Mouse (Mus musculus) hindbrain, embryonic 16.5 days (tissue): ENCODE data around the gene Dnaic2. TPM values are rescaled to one million over a fixed set of nuclear protein-coding genes. Genes with fewer than 3 reads are reported as not detected.
A peak's percentile ranks its signal among the peaks of the same experiment; 100 is the strongest.

Experiments used
- ATAC-seq: fragments of 200-750 bp; cut with Nextera tagmentation; 2 replicates; pipeline ENCODE4 v1.8.0; 2017; ENCODE audit warnings: moderate TSS enrichment, moderate library complexity
- H3K27ac ChIP-seq: fragments of 300-500 bp; sonication (generic); 2 replicates; pipeline ENCODE4 v1.5.1; 2014; ENCODE audit warnings: low read depth, mild to moderate bottlenecking, control low read depth, low read length, moderate library complexity
- H3K27me3 ChIP-seq: fragments of 300-500 bp; sonication (generic); replicated peaks from 2 replicates; pipeline ENCODE4 v1.6.1; 2014; ENCODE audit warnings: low read length; ENCODE audit not compliant: control insufficient read depth, insufficient read depth
- H3K36me3 ChIP-seq: fragments of 300-500 bp; sonication (generic); 2 replicates; pipeline ENCODE4 v1.6.1; 2014; ENCODE audit warnings: mild to moderate bottlenecking, low read length, moderate library complexity, mixed read lengths; ENCODE audit not compliant: control insufficient read depth, insufficient read depth
- H3K4me1 ChIP-seq: fragments of 300-500 bp; sonication (generic); 2 replicates; pipeline ENCODE4 v1.6.1; 2014; ENCODE audit warnings: low read depth, low read length; ENCODE audit not compliant: control insufficient read depth, insufficient read depth
- H3K4me2 ChIP-seq: fragments of 300-500 bp; sonication (generic); 2 replicates; pipeline ENCODE4 v1.6.1; 2014; ENCODE audit warnings: mild to moderate bottlenecking, low read length, control low read depth, moderate library complexity
- H3K4me3 ChIP-seq: fragments of 300-500 bp; sonication (generic); 2 replicates; pipeline ENCODE4 v1.5.1; 2014; ENCODE audit warnings: mild to moderate bottlenecking, low read length, control low read depth, moderate library complexity
- H3K9ac ChIP-seq: fragments of 300-500 bp; sonication (generic); 2 replicates; pipeline ENCODE4 v1.6.1; 2014; ENCODE audit warnings: low read depth, mild to moderate bottlenecking, control low read depth, low read length, moderate library complexity
- H3K9me3 ChIP-seq: fragments of 300-500 bp; sonication (generic); 2 replicates; pipeline ENCODE4 v1.6.1; 2014; ENCODE audit warnings: mild to moderate bottlenecking, low read length, moderate library complexity; ENCODE audit not compliant: control insufficient read depth
- WGBS: fragments of 180-500 bp; shearing (Covaris S2); extraction: QIAGEN DNeasy Blood & Tissue Kit; methylation state at CpG from one replicate; pipeline ENCODE4 v1.1.7; 2014; 5-methylcytosine and 5-hydroxymethylcytosine counted together
- polyA plus RNA-seq: library from polyadenylated mRNA; unstranded; fragments of >200 nt; fragmentation: Nextera tagmentation; extraction: Ambion mirVana; gene quantifications from 2 replicates; pipeline ENCODE4 v1.2.1, GENCODE M21; 2015

The Dnaic2 gene
- polyA plus RNA-seq, 1 experiment from 2014 or later = 2.5 TPM

DNA sequence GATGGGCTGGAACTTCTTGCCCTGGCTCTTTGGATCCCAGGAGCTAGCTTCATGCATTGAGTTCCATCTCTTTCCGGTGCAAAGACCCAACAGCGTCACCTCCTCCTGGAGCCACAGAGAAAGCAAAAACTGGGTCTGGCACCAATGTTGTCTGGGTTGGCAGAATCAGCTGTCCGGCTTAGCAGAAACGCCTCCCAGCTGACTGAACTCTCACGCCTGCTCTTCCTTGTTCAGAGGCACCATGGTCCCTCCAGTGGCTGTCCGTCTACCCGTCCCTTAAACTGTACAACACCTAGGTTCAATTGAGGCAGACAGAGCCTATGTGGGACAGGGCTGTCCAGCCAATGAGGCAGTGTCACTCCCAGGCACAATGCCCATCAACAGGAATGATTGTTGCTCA, 70.0 kb downstream of the Dnaic2 start:
- no peak overlapping the region for H3K9ac ChIP-seq
- no peak overlapping the region for H3K4me2 ChIP-seq
- no peaks in the 10 kb centered on the region for H3K9me3 ChIP-seq
- no peak overlapping the region; the same call in 1 of the 2 replicates for H3K27ac ChIP-seq
- no peak overlapping the region for H3K4me3 ChIP-seq
- no peak for ATAC-seq
- 84% methylated on average over 7 of the region's 7 CpGs for WGBS
- peaks cover 3% of the 10 kb centered on the region; the same call in 1 of the 2 replicates for H3K27me3 ChIP-seq
- no peaks in the 10 kb centered on the region for H3K36me3 ChIP-seq
- H3K4me1 ChIP-seq = peaks cover 34% of the 10 kb centered on the region

DNA sequence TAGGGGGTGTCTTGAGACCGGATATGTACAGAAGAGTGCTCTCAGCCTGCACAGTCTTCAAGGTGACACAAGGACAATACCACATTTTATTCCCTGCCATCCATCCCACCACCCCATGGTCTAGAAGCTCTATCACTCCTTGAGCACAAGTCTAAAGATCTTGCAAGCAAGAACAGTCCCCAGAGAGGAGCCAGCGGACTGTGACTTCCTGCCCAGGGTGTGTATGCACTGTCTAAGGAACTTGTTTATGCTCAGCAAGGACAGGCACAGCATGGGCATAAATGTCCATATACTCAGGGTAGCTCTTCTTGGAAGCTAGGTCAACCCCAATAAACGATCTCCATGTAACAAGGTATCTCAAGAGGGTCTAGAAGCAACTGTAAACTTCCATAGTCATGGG, 70.8 kb downstream of the Dnaic2 start:
- WGBS = 96% methylated on average over 3 of the region's 3 CpGs
- Histone ChIP-seq H3K4me2 (no peak overlapping the region), H3K4me1 (peaks cover 31% of the 10 kb centered on the region), H3K9me3 (no peaks in the 10 kb centered on the region), H3K27me3 (peaks cover 3% of the 10 kb centered on the region; the same call in 1 of the 2 replicates), H3K9ac (no peak overlapping the region), H3K36me3 (no peaks in the 10 kb centered on the region), H3K4me3 (no peak overlapping the region), H3K27ac (no peak overlapping the region)
- ATAC-seq = no peak

DNA sequence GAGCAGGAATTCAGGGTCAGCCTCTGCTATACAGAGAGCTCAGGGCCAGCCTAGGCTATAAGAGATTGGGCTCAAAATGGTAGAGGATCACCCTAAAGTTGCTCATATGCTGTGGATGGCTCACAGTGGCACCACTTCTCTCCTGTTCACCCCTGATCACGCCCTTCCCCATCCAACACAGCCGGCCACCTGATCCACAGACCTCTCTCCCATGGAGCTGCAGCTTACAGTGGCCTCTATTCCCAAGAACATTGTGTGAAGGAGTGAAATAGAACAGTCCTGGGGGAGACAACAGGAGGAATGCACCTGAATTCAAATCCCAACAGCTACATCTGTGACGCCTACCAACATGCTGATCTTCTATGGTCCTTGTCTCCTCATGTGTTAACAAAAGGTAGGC, 71.4 kb downstream of the Dnaic2 start, which contains the start of gene Gpr142:
TSS of gene Gpr142 (plus strand) at position 301 of the 400 bp plus-strand sequence.
- peaks cover 3% of the 10 kb centered on the region; the same call in 1 of the 2 replicates for H3K27me3 ChIP-seq
- ATAC-seq = no peak
- no peak within 1 kb of the TSS for H3K4me3 ChIP-seq

DNA sequence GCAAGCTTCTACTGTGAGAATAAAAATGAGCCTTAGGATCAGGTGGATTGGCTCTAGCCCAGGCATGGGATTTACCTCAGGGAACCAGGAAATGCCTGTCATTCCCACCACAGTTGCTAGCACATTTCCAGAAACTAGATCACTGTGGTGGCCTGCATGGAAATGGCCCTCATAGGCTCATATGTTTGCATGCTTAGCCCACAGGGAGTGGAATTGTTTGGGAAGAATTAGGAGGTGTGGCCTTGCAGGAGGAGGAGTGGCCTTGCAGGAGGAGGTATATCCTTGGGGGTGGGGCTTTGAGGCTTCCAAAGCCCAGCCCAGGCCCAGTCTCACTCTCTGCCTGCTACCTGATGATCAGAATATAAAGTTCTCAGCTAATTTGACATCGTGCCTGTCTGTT, 74.7 kb downstream of the Dnaic2 start:
- Histone ChIP-seq H3K27ac (no peak overlapping the region), H3K9me3 (no peaks in the 10 kb centered on the region), H3K36me3 (no peaks in the 10 kb centered on the region), H3K4me3 (no peak overlapping the region), H3K4me2 (no peak overlapping the region), H3K27me3 (no peaks in the 10 kb centered on the region), H3K4me1 (peaks cover 9% of the 10 kb centered on the region; the same call in 1 of the 2 replicates), H3K9ac (no peak overlapping the region)
- 100% methylated on average over 1 of the region's 1 CpGs for WGBS
- no peak for ATAC-seq

More for the DNA sequence above, 71.4 kb downstream of the Dnaic2 start, which contains the start of gene Gpr142:
- Histone ChIP-seq H3K36me3 (no peaks in the 10 kb centered on the region), H3K4me2 (no peak within 1 kb of the TSS), H3K27ac (no peak within 1 kb of the TSS), H3K4me1 (peaks cover 28% of the 10 kb centered on the region), H3K9me3 (no peaks in the 10 kb centered on the region), H3K9ac (no peak within 1 kb of the TSS)
- WGBS = 98% methylated on average over 3 of the region's 3 CpGs

DNA sequence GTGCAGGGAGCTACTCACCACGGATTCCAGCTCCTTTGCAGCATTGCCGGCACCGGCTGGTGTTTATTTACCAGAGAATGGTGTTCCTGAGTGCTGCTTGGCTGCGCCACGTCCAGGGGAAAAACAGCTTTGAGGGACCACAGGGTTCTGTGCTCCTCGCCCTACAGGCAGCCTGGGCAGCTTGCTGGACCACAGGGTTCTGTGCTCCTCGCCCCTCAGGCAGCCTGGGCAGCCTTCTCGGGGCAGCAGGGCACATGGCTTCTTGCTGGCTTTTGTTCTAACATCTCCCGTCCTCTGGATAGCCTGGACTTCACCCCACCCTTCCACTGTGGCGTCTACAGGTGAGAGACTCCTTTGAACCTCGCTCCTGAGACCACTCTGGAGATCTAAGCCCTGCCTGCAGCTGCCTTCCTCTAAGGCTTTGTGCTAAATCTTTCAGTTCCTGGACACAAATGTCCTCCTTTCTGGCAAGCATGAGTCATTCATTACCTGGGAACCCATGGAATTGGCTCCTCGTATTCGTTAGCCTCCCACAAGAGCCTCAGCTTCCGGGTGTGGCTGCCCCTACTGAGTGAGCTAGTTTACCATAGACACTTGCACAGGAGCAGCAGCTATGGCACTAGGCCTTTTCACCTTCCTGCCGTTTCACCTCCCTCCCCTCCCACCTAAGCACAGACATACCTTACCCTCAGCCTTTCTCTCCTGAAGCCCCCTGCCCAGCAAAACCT, 75.5 kb downstream of the Dnaic2 start:
- WGBS = 69% methylated on average over 15 of the region's 15 CpGs
- H3K27ac ChIP-seq = no peak overlapping the region
- H3K9me3 ChIP-seq = no peaks in the 10 kb centered on the region
- no peak for ATAC-seq
- H3K4me2 ChIP-seq = no peak overlapping the region
- no peaks in the 10 kb centered on the region for H3K36me3 ChIP-seq
- H3K4me1 ChIP-seq = peaks cover 9% of the 10 kb centered on the region; the same call in 1 of the 2 replicates
- no peak overlapping the region for H3K4me3 ChIP-seq
- H3K27me3 ChIP-seq = no peaks in the 10 kb centered on the region
- H3K9ac ChIP-seq = peak overlapping the region; percentile 27; the same call in 1 of the 2 replicates

DNA sequence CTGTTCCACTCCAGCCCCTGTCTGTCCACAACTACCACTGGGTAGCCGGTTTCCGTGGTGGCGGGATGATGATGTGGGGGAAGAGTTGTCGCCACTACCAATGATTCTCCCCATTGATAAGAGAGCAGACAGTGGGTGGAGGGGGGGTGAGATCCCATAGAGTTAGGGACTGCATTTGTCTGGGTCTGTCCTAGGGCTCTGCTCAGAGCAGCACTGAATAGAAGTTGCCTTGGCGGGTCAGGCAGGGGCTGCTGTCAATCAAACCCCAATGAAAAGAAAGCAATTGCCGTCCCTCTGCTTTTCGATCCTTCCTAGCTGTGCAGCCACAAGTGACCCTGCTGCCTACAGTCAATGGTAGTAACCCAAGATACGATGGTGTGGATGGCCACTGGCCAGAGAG, 76.8 kb downstream of the Dnaic2 start:
- Histone ChIP-seq H3K9me3 (no peaks in the 10 kb centered on the region), H3K4me3 (no peak overlapping the region), H3K36me3 (no peaks in the 10 kb centered on the region), H3K27ac (no peak overlapping the region), H3K4me2 (no peak overlapping the region), H3K9ac (no peak overlapping the region), H3K4me1 (peaks cover 9% of the 10 kb centered on the region; the same call in 1 of the 2 replicates), H3K27me3 (no peaks in the 10 kb centered on the region)
- no peak for ATAC-seq
- whole genome bisulfite sequencing = 29% methylated on average over 8 of the region's 8 CpGs

DNA sequence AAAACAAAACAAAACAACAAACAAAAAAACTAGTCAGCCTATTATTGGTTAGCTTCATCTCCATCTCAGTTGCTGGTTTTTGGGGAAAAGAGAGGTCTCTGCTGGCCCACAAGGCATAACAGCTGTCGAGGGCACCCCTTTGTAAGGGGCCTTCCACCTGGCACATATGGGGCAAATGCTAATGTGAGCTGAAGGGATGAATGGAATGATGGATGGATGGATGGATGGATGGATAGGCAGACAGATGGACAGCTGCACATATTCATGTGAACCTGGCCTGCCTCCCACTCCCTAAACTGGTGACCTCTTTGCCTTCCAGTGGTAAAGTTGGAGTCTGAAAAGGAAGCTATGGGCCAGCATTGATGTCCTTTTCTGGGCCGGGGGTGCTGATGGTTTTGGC, 79.8 kb downstream of the Dnaic2 start:
- no peaks in the 10 kb centered on the region for H3K9me3 ChIP-seq
- H3K9ac ChIP-seq = no peak overlapping the region
- no peak for ATAC-seq
- H3K27me3 ChIP-seq = no peaks in the 10 kb centered on the region
- H3K36me3 ChIP-seq = no peaks in the 10 kb centered on the region
- no peak overlapping the region for H3K4me3 ChIP-seq
- no peak overlapping the region for H3K27ac ChIP-seq
- 32% methylated on average over 2 of the region's 2 CpGs for WGBS
- no peak overlapping the region for H3K4me2 ChIP-seq
- H3K4me1 ChIP-seq = peaks cover 9% of the 10 kb centered on the region; the same call in 1 of the 2 replicates

Other genes with a start within 250 kb of the Dnaic2 start
- gene Rpl38, start 58.9 kb upstream of the Dnaic2 start, polyA plus RNA-seq = 578 and 579 TPM in 2 replicates
- gene Ttyh2, start 52.0 kb upstream of the Dnaic2 start, polyA plus RNA-seq = 31.6 and 40.7 TPM in 2 replicates
- 0.55 and 0.69 TPM in 2 replicates for gene Kif19a, start 38.0 kb downstream of the Dnaic2 start, polyA plus RNA-seq
- 22.4 and 24.2 TPM in 2 replicates for gene Btbd17, start 68.5 kb downstream of the Dnaic2 start, polyA plus RNA-seq
- not detected in 2 replicates for gene Gpr142, start 71.5 kb downstream of the Dnaic2 start, polyA plus RNA-seq
- gene Gprc5c, start 123.7 kb downstream of the Dnaic2 start, polyA plus RNA-seq = 9.7 and 12.9 TPM in 2 replicates
- 0.97 and 1.6 TPM in 2 replicates for gene Cd300a, start 162.6 kb downstream of the Dnaic2 start, polyA plus RNA-seq
- gene Cd300lb, start 207.0 kb downstream of the Dnaic2 start, polyA plus RNA-seq = not detected in 2 replicates
- gene Cd300c, start 241.7 kb downstream of the Dnaic2 start, polyA plus RNA-seq = not detected in 2 replicates